Mouse (Mus musculus) brain, embryonic 18.5 days (tissue): ENCODE data around the gene Cldn14.
"Not testable (repeated sequence)": the region's sequence is repeated elsewhere in the genome, so short reads cannot be mapped to it uniquely, and the experiment has no call there.

Source experiments
- DNase-seq: peaks from one replicate; pipeline ENCODE4 v3.0.0-alpha.2; 2012; ENCODE audit warnings: low read depth, low spot score

The Cldn14 gene

DNA sequence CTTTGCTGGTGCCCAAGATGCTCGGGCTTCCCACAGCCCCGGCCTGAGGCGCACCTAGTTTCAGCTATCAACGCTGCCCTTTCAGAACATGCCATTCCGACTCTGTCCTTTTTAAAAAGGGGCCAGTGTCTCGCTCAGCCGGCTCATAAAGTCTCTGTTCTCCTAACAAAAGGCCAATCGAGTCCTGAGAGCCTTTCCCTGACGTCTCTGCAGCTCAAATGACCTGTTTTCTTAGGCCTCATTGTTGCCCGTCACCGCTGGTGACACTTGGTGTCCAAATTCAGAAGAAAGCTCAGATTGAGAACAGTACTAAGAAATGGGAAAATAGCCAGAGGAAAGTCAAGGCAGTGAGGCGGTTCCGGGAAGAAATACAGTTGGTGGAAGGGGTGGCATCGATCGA is at the start of gene Cldn14:
Cldn14 (minus strand) TSS at position 101 of the 400 bp plus-strand sequence.
- DNase-seq, result no peak

DNA sequence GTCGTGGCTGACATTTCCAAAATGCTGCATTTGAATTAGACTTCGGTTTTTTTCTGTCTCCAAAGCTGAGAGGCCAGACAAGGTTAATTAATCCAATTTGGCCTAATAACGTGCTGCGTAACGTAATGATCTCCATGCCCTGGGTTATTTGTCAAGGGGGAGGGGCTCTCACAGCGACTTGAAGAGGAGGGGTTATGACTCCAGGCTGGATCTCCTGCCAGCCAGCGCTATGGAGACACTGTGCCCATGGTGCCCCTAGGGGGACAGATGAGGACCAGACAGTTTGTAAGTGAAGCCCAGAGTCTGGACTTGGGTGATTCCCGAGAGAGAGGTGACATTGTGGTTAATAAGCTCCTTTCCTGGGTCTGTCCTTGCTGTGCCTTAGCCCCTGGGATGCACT is 46.9 kb upstream of the Cldn14 start:
- no peak for DNase-seq

DNA sequence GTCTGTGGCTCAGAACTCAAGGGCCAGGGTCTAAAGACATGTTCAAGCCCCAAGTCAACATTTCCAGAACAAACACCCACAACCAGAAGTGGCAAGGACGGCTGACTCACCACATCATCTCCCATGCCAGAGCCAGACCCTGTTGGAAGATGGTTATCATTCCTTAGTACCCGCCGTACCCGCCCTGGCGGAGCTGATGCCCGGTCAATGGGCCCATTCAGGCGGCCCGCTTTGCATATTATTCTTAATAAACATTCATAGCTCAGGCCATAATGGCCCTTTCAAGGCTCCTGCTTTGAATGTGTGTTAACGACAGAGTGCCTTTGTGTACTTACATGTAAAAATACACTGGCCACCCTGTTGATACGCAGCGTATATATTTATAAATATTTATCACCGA is 46.5 kb upstream of the Cldn14 start:
- DNase-seq, result no peak

DNA sequence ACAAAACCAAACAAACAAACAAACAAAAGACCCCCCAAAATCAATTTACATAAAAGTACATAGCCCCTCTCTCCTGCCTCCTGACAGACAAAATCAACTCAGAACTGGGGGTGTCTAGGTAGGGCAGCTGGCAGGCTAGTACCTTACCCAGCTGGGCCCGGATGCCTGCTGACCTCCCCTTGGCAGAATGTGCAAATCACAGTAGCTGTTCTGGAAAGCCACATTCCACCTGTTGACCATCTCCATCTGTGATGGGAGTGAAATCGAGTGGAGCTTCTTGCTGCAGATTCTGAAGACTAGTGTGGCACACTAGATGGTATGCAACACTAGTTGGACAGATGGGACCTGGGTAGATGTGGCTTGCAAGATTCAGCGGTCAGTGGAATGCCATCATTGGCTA is 41.7 kb upstream of the Cldn14 start:
- DNase-seq, result no peak

DNA sequence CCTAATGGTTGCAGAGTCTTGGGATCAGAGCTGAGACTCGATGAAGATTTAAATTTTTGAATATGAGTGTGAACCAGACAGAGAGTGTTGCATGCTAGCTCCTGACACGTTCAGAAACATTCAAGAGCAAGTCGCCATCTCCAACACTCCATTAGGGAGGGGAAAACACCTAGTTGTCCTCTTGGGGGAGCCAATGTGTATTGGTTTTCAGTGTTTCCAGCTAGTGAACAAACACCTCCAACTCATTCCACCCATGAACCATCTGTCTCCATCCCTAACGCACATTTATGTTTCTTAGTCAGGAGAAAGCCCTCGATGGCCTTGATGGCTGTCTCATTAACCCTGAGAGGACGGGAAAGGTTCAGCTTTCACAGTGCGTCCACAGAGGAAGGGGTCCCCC is 36.4 kb upstream of the Cldn14 start:
- no peak for DNase-seq

DNA sequence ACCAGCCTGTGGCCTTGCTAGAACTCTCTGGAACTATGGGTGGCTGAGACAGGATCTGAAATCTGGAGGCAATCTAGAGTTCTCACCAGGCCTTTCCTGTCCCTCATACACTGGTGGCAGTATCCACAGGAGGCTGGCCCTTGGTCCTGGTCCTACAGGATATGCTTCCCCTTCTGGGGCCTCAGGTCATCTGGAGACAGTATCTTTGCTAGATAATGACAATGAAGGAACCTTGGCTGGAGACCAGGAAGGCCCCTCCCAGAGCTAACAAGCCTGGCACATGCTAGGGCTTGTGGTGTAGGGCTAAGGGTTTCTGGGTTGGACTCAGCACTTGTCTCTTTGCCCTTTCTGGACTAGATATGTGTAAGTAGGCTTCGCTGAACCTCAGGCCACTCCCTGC is 35.2 kb upstream of the Cldn14 start:
- no peak for DNase-seq

DNA sequence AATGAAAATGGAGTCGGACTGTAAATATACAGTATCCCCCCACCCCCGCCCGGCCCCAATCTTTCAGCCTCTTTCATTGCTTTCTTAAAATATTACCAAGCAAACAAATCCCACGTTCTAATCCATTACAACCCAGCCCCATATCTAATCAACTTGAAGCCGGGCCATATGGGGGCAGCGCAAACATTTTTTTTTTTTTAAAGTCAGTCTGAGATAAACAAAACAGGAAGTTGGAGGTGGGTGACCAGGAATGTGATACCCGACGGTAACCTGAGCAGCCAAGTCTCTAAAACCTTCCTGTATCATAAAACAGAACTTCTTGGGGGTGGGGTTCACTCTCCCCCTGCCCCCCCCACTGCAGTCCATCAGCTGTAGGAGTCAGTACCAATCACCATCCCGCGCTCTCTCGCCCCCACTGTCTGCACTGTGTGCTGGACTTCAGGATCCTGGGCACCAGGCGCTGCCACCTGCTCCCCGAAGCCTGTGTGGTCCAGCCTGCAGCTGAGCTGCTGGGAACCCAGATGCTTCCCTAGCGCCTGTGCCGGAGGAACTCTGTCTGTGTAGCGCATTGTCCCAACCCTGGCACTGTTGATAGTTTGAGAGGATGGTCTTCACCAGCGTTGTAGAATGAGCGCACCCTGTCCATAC is 32.6 kb upstream of the Cldn14 start:
- no peak for DNase-seq

DNA sequence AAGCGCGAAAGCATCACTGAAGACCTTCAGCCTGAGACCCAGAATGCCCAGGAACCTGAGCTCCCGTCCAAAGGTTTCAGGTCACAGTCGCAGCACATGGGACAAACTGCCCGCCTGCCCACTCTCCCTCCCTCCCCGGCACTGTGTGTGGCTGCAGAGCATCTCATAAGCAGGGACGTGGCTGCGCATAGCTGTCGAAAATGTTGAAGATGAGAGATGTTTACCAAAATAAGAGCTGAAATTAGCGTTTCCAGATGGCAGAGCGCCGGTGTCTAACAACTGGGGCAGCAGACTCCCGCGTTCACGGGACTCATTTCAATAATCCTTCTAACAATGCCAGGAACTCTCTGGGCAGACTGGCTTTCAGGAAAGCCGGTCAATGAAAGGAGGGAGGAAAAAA is 31.8 kb upstream of the Cldn14 start:
- DNase-seq, result no peak

DNA sequence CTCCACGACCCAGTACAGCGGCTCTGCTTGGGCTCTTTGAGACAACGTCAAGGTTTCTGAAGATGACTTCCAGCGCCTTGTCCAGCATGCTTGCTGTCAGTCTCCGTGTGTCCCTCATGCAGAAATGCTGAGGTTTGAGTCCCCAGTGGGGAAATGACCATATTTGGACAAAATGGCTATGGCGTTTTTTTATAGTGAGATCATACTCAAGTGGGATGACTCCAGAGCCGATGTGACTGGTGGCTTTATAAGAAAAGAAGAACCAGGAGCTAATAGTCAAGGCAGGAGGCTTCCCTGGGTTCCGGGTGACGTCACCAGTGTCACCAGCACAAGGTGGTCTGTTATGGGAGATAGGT is 30.3 kb upstream of the Cldn14 start:
- no peak for DNase-seq

DNA sequence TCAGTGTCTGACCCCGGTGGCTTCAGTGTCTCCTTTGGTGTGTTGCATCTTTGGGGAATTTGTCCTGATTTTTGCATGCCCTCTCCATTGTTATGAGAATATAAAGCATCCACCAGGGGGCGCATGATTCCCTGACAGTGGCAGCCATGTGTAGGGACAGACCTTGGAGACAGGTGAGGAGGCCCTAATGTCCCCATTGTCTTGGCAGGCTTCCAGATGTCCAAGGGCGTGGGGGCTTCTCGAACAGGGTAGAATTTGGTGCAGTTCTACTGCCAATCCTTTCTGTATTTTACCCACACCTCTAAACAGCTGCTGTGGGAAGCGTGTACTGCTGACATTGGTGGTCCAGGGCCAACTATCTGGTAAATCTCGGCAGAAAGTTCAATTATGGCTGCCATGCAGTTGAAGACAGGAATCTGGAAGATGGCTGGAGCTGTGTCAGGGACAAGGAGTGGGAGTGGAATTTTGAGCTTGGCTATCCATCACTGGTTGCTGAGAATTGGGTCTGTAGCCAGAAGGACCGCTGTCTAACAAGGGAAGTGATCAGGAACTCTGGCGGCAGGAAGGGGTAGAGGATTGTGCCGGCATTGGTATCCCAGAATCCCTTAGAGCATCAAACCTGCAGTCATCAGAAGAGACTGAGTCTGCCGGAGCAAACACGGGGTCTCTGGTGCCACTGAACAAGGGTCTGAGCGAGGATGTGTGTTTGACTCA is 29.8 kb upstream of the Cldn14 start:
- DNase-seq, result no peak

DNA sequence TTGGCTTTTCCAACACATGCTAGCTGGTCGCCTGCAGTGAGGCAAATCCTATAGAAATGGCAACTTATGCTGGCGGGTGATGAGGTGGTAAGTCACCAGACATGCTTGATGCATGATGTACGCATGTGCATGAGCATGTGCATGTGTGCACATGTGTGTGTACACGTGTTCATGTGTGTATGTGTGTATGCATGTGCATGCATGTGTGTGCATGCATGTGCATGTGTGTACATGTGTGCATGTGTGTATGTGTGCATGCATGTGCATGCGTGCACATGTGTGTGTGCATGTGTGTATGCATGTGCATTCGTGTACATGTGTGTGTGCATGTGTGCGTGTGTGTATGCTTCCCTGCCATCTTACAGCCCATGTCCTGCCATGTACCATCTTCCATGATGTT is 28.6 kb upstream of the Cldn14 start:
- no peak for DNase-seq

DNA sequence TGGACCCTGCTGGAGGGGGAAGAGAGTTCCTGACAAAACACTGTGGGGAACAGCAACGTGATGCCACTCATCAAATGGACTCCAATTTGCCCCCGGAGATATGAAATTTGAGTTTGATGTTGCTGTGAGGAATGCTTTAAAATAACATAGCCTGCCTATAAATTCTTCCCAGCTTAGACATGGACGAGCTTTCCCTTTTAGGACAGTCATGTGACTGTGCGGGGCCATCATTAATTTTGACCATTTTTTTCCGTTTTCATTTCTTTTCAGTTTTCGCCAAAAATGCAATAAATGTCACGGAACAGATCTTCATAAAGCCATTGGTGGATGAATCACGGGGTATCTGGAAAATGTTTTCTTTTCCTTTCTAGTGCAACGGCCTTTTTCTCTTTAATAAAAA is 25.5 kb upstream of the Cldn14 start:
- DNase-seq, result no peak

DNA sequence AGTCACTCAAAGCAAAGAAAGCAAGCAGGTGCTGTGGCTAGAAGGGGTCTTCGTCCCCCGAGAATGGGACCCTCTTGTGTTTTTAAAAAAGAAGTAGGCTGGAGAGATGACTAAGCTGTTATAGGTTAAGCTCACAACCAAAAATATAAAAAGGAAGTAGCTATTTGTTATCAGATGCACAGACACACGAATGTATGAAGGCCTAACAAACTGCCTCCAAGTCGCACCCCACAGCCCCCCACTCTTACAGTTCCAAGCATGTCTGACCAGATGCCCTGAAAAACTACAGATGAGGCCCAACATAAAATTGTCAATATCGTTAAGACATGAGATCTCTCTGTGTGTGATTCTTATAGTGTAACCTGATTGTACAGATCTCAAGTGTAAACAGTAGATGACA is 23.6 kb upstream of the Cldn14 start:
- DNase-seq, result no peak

DNA sequence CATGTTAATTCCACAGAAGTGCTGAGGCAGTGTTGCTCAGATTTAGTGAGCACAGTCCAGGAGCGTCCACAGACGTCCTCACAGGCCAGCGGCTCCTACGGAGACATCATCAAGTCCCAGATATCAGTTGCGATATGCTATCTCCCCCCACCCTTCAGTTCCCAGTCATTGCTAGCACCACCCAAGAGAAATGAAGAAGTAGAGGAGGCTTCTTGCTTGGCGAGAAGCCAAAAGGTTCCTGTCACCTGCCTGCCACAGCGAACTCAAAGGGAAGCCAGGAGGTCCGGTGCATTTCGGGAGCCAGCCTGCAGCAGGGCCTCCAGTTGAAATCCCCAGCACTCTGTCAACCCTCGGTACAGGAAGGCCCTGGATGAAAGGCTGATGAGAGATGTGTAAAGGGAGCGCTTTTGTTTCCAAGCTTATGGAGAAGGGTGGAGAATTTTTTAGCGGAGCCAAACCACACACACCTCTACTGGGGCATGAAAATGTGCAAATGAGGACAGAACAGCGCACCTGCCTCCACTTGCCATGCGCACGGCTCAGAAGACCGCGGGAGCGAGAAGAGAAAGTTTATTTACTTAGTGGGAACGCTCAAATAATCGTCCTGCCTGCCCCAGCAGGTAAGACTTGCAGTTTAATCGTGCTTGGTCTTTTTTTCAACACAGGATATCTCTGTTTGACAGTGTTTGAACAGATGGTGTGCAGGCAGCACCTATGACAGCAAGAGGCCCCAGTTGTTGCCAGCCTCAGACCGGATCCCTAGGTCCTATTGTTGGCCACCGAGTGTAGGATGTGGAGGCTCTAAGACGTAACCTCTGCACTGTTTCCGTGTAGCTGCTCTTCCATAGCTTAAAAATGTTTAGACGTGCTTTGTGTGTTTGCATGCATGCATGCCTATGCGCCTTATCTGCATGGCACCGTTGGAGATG is 15.0 kb upstream of the Cldn14 start:
- DNase-seq, result no peak

DNA sequence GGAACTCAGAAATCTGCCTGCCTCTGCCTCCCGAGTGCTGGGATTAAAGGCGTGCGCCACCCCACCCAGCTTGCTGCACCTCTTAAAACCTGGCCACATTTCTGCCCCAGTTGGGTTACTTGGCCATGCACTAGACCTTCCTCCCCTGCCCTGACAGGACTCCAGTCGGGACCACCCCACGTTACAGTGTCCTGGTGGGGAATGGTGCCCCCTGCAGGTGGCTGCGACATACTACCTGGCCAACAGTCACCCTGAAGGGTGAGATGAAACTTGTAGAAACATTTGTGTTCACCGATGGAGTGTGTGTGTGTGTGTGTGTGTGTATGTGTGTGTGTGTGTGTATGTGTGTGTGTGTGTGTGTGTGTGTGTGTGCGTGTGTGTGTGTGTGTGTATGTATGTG is 11.1 kb upstream of the Cldn14 start:
- DNase-seq, result not testable (repeated sequence)

DNA sequence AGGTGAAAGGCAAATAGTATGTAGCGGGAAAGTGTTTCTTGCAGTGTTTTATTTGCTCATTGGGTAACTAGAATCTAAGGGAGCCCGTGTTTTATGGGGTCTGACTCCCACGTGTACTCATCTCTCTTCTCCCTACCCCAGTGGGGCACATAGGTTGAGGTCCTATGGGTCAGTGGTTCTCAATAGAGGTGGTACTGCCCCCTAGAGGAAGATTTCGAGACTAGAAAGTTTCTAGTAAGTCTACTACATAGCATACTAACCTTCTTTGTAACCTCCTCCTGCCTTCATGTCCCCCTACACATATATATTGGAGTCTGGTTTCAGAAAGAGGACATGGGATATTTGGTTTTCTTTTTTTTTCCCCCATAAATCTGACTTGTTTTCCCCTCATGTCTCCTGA is 9.3 kb upstream of the Cldn14 start:
- DNase-seq, result no peak

DNA sequence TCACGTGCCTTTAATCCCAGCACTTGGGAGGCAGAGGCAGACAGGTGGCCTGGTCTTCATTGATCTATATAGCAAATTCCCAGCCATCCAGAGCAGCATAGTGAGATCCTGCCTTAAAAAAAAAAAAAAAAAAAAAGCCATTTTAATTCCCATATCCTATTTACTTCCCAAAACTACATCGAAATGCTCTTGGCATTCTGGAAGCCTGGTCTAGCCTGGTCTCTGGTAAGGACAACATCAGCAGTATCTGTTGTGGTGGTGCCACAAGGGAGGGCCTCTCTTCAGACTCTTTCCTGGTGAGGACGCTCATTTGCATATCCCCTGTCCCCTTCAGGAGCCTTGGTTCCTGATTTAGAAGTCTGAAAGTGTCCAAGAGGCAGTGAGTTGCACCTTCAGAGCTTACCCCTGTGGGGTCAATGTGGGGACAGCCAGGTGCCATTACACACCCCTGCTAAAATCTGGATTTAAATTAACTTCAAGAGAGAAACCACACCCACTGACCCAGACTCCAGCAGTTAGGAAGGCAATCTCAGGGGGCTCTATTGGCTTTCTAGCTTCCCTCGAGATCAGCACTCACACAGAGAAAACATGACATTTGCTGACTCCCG is 6.0 kb upstream of the Cldn14 start:
- DNase-seq, result no peak

DNA sequence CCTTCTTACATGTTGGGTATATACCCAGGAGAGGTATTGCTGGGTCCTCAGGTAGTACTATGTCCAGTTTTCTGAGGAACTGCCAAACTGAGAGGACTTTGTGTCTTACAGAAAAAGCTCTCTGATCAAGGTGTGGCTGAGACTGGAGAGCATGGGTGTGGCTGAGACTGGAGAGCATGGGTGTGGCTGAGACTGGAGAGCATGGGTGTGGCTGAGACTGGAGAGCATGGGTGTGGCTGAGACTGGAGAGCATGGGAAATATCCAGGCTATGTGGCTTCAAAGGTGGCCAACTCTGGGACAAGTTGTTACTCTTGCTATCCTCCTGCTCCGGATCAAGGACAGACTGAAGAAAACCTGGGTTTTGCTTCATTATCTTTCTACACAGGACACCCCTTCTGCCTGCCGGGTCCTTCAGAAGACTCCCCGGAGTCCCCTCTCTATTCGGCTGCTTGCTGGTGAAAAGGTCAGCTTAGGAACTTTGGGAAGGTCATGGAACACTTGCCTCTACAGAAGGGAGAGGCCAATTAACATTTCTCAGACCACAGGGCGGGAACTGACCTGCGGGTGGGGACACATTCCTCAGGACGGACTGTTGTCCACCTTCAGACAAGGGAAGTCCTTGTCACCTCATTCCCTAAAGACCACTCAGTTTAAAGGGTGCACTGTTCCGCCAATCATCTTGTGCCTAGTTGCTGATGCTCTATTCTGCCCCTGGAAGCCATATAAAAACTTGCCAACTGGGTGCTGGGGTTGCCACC is 4.9 kb upstream of the Cldn14 start:
- not testable (repeated sequence) for DNase-seq

DNA sequence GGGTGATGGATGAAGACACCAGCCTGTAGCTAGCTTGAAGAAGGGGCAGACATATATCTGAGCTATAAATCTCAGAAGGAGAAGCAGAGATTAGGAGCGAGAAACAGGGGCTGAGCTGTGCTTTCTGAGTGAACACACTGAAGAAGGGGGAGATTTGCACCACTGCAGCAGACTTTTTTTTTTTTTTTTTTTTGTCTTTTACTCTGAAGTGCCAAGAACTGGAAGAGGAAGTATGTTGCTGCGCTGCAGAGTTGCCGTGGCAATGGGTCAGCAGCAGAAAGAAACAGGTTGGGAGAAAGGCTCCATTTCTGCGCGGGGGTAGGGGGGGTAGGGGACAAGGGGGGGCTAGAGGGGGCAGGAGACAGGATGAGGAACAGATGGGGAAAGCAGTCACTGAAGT is 2.6 kb upstream of the Cldn14 start:
- no peak for DNase-seq

DNA sequence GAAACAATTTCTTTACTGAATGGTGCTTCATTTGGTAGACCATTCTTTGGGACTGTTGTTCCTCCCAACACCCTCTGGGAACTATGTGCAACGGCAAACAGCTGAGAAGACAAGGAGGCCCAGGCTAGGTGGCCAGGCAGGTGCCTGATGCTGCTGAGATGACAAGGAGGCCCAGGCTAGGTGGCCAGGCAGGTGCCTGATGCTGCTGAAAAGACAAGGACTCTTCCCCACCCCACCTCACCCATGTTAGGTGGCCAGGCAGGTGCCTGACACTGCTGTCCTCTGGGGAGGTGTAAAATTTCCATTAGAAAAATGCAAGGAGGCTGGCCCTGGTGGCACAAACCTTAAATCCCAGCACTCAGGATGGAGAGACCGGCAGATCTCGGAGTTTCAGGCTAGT is 2.0 kb upstream of the Cldn14 start:
- DNase-seq, result no peak

DNA sequence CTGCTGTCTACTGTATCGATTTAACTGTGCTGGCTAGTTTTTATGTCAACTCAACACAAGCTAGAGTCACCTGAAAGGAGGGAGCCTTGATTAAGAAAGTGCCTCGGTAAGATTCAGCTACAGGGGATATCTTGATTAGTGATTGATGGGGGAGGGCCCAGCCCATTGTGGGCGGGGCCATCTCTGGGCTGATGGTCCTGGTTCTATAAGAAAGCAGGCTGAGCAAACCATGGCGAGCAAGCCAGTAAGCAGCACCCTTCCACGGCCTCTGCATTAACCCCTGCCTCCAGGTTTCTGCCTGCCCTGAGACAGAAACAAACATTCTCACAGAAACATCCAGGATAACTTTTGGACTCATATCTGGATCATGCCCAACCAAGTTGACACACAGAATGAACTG is 1.5 kb upstream of the Cldn14 start:
- DNase-seq, result no peak

DNA sequence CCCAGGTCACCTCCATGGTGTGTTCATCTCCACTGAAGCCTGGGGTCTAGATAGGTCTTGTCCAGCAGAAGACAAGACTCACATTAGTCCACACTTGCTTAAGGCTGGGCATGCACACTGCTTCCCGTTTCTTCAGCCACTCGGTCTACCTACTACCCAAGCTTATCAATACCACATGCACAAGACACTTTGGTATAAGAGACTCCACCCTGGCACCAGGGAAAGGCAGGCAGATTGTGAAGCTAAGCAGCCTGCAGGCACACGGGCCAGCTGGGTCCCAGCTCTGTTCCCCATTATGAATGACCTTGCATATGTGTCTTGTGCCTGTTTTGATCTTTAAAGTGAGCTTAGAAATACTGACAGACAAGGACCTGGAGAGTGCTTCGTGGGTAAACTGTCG is 719 bp upstream of the Cldn14 start:
- no peak for DNase-seq
